Mouse (Mus musculus): ENCODE data around the gene Slc8a1. TPM values are rescaled to one million over a fixed set of nuclear protein-coding genes. Genes with fewer than 3 reads are reported as not detected.

Slc8a1 gene
- total and polyA plus RNA-seq, 3 experiments = not detected

- TF ChIP-seq NELFE (IDR thresholded peaks at IDR 0.05; ENCODE audit: low read depth, low read length) (no peak), BHLHE40 (IDR thresholded peaks at IDR 0.05; ENCODE audit: low read depth, low read length) (no peak), TCF12 (IDR thresholded peaks at IDR 0.05; ENCODE audit: low read depth, low read length) (no peak), USF1 (IDR thresholded peaks at IDR 0.05; ENCODE audit: low read depth, low read length) (no peak), MEF2A (IDR thresholded peaks at IDR 0.05; ENCODE audit: borderline replicate concordance, low read depth, low read length) (no peak), MAZ (IDR thresholded peaks at IDR 0.05; ENCODE audit: low read depth, low read length) (no peak)
- Histone ChIP-seq H3K36me3 (replicated peaks in 1 of 2; ENCODE audit: control insufficient read depth in 1 of 2, insufficient read depth in 1 of 2, low read length in 1 of 2) (no peaks in the 10 kb centered on the region), H3K4me2 (ENCODE audit: insufficient read depth, low read depth, poor library complexity, severe bottlenecking) (no peak overlapping the region), H3K27ac (ENCODE audit: insufficient read depth, low read depth) (no peak overlapping the region), H3K9me3 (replicated peaks; ENCODE audit: low read length) (peaks cover 65% of the 10 kb centered on the region), H3K4me3 (replicated peaks in 1 of 3; ENCODE audit: low read depth in 2 of 3, low read length in 2 of 3, poor library complexity in 1 of 3) (no peak overlapping the region), H3K4me1 (ENCODE audit: control insufficient read depth in 1 of 2, insufficient read depth in 2 of 2) (no peaks in the 10 kb centered on the region), H3K27me3 (replicated peaks) (no peaks in the 10 kb centered on the region), H3K79me2 (replicated peaks; ENCODE audit: control insufficient read depth, extremely low read depth, insufficient read depth, poor library complexity, severe bottlenecking) (no peaks in the 10 kb centered on the region), H3K9ac (ENCODE audit: insufficient read depth, low read depth) (no peak overlapping the region)
- dilution Hi-C loops (cut with MboI; ENCODE audit: extremely low pct_ligation_motif_present, extremely low pct_unique_long_range_greater_than_20kb, low sequenced_read_pairs) = no loop called here
- in situ Hi-C loops (cut with MboI; ENCODE audit: low pct_ligation_motif_present, low pct_unique_long_range_greater_than_20kb, low sequenced_read_pairs) = no loop called here
- no peak for DNase-seq (ENCODE audit: extremely low read depth)
Measured at GRCm38 (mm10) chr17:81546525-81546924, 191.7 kb downstream of the Slc8a1 start.

- H3K36me3 ChIP-seq (replicated peaks in 1 of 2; ENCODE audit: control insufficient read depth in 1 of 2, insufficient read depth in 1 of 2, low read length in 1 of 2) = no peaks in the 10 kb centered on the region
- H3K9me3 ChIP-seq (replicated peaks; ENCODE audit: low read length) = peaks cover 62% of the 10 kb centered on the region
- H3K27me3 ChIP-seq (replicated peaks) = no peaks in the 10 kb centered on the region
- TF ChIP-seq ZMIZ1 (IDR thresholded peaks at IDR 0.05; ENCODE audit: low read depth, low read length) (no peak), USF1 (IDR thresholded peaks at IDR 0.05; ENCODE audit: low read depth, low read length) (no peak), NRF1 (IDR thresholded peaks at IDR 0.05; ENCODE audit: low read depth, low read length) (no peak), KAT2A (IDR thresholded peaks at IDR 0.05; ENCODE audit: insufficient replicate concordance, low read length) (no peak), RAD21 (IDR thresholded peaks at IDR 0.05; ENCODE audit: low read depth, low read length) (no peak), MYC (IDR thresholded peaks at IDR 0.05; ENCODE audit: low read depth, low read length) (no peak), ELF1 (IDR thresholded peaks at IDR 0.05; ENCODE audit: low read depth, low read length) (no peak), IRF4 (IDR thresholded peaks at IDR 0.05; ENCODE audit: low read depth, low read length) (no peak), MXI1 (IDR thresholded peaks at IDR 0.05; ENCODE audit: low read depth, low read length) (no peak), TCF12 (IDR thresholded peaks at IDR 0.05; ENCODE audit: low read depth, low read length) (no peak), ZNF384 (IDR thresholded peaks at IDR 0.05; ENCODE audit: low read depth, low read length) (no peak), MAX (IDR thresholded peaks at IDR 0.05; ENCODE audit: low read length) (no peak), RCOR1 (conservative IDR thresholded peaks at IDR 0.05; ENCODE audit: low read depth, low read length) (no peak), NELFE (IDR thresholded peaks at IDR 0.05; ENCODE audit: low read depth, low read length) (no peak), SIN3A (IDR thresholded peaks at IDR 0.05; ENCODE audit: low read length) (no peak), CTCF (conservative IDR thresholded peaks at IDR 0.05 in 1 of 2, IDR thresholded peaks at IDR 0.05 in 1 of 2; ENCODE audit: low read depth in 2 of 2, low read length in 2 of 2) (no peak), UBTF (IDR thresholded peaks at IDR 0.05; ENCODE audit: low read depth, low read length) (no peak), EP300 (IDR thresholded peaks at IDR 0.05; ENCODE audit: low read length) (no peak)
- H3K27ac ChIP-seq (ENCODE audit: insufficient read depth, low read depth) = no peak overlapping the region
- no peak overlapping the region for H3K4me3 ChIP-seq (replicated peaks in 1 of 3; ENCODE audit: low read depth in 2 of 3, low read length in 2 of 3, poor library complexity in 1 of 3)
- DNase-seq (ENCODE audit: extremely low read depth) = no peak
- H3K4me2 ChIP-seq (ENCODE audit: insufficient read depth, low read depth, poor library complexity, severe bottlenecking) = no peak overlapping the region
- H3K9ac ChIP-seq (ENCODE audit: insufficient read depth, low read depth) = no peak overlapping the region
- in situ Hi-C loops (cut with MboI; ENCODE audit: low pct_ligation_motif_present, low pct_unique_long_range_greater_than_20kb, low sequenced_read_pairs) (no loop called here), dilution Hi-C loops (cut with MboI; ENCODE audit: extremely low pct_ligation_motif_present, extremely low pct_unique_long_range_greater_than_20kb, low sequenced_read_pairs) (no loop called here)
- H3K79me2 ChIP-seq (replicated peaks; ENCODE audit: control insufficient read depth, extremely low read depth, insufficient read depth, poor library complexity, severe bottlenecking) = no peaks in the 10 kb centered on the region
- H3K4me1 ChIP-seq (ENCODE audit: control insufficient read depth in 1 of 2, insufficient read depth in 2 of 2) = no peaks in the 10 kb centered on the region
Measured at GRCm38 (mm10) chr17:81546012-81546411, 192.2 kb downstream of the Slc8a1 start.
